Mouse (Mus musculus): ENCODE data around the gene Kcng4.

Kcng4 gene

DNA sequence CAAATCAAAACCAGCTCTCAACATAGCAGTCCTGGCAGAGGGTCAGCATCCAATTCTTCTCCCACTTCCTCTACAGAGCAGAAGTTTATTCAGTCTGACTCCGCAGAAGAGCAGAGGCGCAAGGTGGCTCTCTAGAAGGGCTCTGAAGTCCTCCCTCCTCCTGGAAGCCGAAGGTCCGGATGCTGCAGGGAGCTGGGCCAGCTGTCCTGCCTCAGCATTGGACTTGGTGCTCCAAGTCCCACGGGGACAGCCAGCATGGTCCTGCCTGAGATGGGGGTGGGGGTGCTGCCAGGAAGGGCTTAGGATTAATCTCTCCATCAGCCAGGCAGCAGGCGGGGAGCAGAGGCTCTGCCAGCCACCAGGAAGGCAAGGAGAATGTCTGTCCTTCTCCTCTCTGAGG is at the start of gene Kcng4:
TSS of gene Kcng4 (minus strand) at position 303 of the 400 bp plus-strand sequence.
- no peak for DNase-seq (ENCODE audit: low spot score in 2 of 2)

DNA sequence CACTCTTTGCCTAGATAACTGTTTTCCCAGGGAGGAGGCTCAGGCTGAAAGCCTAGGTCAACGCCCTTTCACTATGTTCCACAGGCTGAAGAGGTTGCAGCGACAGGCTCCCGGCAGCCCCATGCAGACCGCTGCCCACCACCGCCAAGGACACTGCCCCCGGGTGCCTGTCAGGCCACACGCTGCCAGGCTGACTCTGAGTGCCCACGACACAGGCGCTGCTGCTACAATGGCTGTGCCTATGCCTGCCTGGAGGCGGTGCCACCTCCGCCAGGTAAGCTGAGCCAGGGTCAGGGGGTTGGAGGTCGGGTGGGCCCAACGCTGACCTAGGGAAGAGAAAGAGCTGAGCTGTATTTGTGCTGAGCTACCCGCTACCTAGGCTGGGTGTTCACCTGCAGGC is 43.7 kb upstream of the Kcng4 start:
- no peak for DNase-seq (ENCODE audit: low spot score in 2 of 2)

DNA sequence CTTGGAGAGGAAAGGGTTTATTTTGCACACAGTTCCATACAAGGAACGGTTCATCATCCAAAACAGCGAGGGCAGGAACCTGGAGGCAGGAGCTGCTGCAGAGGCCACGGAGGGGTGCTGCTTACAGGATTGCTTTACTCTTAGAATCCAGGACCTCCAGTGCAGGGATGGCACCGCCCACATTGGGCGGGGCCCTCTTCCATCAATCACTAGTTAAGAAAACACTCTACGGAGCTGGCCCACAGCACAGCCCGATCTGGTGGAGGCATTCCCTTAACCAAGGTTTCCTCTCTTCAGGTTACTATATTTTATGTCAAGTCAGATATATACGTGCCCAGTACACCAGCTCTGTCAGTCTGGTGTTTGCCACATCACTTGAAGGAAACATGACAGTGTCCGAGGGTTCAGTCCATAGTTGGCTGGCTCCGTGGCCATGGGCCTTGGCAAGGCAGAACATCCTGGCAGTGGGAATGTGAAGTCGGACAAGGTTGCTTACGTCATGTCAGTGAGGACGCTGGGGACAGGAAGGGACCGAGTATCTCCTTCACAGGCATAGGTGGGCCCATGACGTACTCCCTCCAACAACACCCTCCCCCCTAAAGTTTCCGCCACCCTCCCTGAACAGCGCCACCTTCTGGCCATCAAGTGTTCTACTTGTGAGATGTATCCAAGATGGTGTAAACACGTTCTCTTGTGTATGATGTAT is 42.8 kb upstream of the Kcng4 start:
- peak in 1 of 2 experiments; percentile 46 for DNase-seq (ENCODE audit: low spot score in 2 of 2)

DNA sequence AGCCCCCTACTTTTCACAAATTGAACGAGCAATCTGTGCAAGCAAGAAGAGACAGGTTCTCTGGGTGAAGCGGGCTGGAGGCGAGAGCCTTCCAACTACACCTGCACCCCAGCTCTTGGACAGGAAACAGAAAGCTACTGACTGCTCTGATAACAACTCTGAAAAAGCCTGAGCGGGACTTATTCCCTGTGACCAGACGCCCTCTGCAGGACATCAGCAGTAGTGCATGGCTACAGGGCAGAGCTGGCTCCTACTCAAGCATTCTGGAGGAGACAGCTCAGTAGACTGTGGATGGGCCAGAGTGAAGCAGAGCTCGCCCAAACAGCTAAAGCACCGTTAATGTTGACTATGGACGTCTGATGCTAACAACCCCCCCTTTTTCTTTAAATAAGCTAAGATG is 40.9 kb upstream of the Kcng4 start:
- DNase-seq (ENCODE audit: low spot score in 2 of 2) = peak; percentile 69 to 85

DNA sequence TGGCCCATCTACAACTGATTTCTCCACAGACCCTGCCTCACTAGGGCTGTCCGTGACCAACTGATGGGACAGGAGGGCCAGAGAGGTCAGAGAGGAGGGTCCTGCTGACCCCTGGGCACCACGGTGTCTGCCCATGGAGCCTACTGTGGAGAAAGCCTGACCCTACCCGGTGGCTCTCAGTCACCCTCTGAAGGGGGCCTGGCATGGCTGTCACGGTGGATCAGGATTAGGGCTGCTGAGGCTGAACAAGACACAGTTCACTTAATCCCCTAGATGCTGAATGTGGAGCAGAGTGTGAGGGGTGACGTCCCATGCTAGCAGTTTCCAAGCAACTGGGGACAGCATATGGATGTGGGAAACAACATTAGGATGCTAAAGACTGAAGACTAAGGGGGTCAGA is 40.0 kb upstream of the Kcng4 start:
- DNase-seq (ENCODE audit: low spot score in 2 of 2) = no peak

DNA sequence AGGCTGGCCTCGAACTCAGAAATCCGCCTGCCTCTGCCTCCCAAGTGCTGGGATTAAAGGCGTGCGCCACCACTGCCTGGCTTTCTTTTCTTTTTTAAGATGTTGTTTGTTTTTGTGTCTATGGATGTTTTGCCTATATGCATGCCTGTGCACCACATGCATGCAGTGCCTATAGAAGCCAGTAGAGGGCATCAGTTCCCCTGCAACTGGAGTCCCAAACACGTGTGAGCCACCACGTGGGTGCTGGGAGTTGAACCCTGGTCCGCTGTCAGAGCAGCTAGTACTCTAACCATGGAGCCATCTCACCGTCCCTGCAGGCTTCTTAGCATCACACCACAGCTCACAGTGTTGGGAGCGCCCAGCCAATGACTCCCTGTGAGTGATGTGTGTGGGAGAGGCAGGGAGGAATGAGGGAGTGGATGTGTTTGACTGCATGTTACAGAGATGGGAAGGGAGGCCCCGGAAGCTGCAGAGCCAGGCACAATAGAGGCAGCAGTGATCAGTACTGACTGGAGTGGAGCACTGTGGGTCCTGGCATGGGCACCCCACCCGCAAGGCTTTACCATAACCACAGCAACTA is 38.6 kb upstream of the Kcng4 start:
- no peak for DNase-seq (ENCODE audit: low spot score in 2 of 2)

DNA sequence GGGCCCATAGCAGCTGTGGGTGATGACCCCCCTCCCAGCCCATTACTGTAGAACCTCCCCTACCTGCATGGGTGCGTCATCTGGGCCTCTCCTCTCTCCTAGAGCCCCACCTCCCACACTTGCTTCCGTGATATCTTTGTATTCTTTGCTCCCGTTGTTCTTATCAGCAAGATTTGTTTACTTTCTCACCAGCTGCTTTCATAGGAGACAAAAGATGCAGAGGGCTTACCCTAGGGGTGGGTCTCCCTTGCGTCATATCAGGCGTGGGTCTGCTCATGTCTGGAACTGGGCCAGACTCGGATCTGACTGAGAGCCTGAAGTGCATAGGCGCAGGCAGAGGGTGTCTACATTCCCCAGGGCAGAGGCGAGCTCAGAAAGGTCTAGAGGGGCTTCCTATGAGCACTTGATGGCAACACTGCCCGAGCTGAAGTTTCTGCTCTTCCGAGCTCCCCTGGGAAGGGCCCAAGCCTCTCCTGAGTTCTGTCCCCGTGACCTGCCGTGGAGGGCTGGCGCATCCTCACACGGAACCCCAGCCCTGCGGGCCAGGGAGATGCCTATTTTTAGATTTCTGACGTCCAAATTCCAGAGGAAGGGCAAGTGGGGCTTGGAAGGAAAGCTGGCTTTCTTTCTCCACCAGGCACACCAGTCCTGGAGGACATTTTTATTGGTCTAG is 35.1 kb upstream of the Kcng4 start:
- no peak for DNase-seq (ENCODE audit: low spot score in 2 of 2)

DNA sequence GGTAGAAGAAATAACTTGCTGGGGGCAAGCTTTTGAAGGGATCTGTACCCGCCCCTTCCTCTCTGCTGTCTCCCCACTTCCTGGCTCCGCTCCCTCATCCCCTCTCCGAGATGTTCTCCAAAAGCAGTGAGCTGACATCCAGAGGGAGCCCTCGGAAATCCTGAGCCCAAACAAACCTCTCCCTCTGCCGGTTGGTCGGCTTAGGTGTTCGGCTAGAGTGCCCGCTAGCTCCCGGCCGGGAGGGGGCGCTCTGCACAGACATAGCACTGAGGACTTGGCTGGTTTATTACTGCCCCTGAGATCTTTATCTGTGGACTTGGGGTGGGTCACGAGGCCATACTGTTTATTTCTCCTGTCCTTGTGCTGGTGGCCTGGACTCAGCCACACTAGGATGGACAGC is 33.8 kb upstream of the Kcng4 start:
- DNase-seq (ENCODE audit: low spot score in 2 of 2) = no peak

DNA sequence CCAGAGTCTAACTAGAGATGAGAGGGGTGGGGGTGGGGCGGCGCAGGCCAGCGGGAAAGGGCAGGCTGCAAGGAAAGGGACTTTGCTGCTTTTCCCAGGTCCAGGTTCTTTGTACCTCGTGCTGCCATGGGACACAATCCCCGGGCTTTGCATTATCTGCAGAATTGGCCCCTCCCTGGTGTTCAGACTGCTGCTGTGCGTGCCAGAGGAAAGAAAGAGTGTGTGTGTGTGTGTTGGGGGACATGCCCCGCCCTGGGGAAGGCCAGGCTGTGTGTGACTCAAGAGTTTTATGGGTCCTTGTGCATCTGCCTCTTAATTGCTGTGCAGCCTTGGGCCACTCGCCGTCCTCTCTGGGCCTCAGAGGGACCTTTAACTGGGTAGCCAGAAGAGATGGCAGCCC is 33.0 kb upstream of the Kcng4 start:
- no peak for DNase-seq (ENCODE audit: low spot score in 2 of 2)

DNA sequence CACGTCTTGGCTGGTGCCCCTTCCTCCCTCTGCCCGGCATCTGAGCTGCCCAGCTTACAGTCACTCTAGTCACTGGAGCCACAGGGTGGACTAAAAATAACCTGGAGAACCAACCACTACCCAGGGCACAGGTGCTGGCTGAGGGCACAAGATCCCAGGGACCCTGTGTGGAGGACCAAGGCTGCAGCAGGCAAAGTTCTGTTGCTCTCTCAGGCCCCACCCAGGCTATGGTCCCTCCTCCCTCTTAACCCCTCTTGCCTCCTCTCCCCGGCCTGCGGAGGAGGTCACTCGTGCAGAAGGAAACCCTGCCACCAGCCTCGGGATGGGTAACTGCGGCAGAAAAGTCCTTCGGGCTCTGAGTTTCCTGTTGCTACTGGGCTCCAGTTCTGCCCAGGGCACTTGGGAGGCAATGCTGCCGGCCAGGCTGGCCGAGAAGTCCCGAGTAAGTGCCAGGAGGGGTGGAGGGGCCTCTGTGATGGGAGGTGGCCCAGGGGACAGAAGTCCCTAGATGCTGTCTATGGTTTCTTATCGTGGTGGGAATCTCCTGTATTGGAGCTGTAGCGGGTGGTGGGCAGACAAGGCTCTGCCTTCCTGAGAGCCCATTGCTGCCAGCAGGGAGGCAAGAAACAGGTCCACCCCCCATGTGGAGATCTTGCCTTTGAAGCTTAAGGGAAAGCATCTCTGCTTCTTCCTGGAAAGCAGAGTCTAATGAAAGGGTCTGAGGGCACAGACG is 30.9 kb upstream of the Kcng4 start, which contains the start of gene Wfdc1:
TSS of gene Wfdc1 (plus strand) at position 147 of the 733 bp plus-strand sequence.
- no peak for DNase-seq (ENCODE audit: low spot score in 2 of 2)

DNA sequence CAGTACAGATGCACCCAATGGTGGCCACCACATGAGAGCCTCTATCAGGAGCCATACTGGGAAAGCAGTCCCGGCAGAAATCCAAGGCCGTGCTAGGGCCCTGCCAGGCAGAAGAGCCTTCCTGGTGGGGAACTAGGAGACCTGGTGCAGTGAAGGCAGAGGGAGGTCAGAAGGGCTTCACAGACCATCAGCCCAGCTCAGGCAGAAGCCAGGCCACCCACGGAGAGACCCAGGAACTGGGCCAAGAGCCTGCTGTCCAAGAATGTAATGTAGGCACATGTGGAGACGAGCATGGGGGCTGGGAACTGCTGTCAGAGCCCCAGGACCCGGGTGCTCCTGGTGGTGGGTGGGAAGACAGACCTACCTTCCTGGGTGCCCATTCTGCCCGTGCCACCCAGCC is 29.8 kb upstream of the Kcng4 start:
- no peak for DNase-seq (ENCODE audit: low spot score in 2 of 2)

DNA sequence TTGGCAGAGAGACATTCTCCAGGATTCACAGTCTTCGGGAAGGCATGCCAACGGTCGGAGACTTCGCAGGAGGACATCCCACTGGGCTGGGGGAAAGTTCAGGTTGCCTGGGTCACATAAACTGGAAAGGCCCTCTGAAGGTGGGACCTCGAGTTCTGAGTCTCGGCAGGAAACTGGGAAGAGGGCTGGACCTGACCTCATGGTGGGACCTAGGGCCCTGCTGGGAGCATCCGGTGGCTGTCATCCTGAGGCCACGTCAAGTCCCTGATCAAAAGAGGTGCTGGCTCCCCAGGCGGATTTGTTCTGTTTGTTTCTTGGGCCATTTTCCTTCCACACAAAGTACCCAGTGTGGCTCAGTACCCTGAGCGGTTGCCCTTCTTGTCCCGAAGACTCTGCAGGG is 28.0 kb upstream of the Kcng4 start:
- no peak for DNase-seq (ENCODE audit: low spot score in 2 of 2)

DNA sequence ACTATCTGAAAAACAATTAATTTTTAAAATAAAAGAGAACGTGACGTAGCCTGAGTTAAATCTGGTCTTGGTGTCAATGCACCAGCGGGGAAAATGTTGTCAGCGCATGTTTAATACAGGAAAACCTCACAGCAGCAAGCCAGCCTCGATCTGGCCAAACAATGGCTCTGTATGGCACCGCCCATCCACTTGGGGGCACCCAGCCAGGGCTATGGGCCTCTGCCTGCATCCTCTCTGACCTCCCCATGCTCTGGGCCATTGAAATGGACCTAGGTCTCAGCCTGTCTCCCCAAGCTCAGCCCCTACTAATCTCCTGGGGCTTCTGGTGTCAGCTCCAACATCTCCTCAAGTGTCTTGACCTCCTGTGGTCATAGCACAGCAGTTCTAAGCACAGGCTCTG is 26.4 kb upstream of the Kcng4 start:
- DNase-seq (ENCODE audit: low spot score in 2 of 2) = no peak

DNA sequence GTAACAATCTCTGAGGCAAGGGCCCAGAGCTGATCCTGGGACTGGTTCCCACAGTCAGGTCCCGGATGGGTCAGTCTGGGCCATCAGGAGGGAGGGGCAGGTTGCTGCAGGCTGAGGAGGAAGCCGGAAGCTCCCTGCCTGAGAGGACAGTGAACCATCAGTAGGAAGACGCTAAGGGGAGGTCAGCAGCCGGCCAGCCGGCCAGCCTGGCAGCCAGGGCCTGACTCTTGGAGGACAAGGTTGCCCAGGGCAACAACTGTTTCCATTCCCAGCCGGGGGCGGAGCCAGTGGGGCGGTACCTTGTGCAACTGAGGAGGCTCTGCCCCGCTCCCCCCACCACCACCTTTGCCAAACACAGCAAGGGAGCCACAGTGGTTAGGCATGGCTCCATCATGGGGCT is 25.6 kb upstream of the Kcng4 start:
- no peak for DNase-seq (ENCODE audit: low spot score in 2 of 2)

DNA sequence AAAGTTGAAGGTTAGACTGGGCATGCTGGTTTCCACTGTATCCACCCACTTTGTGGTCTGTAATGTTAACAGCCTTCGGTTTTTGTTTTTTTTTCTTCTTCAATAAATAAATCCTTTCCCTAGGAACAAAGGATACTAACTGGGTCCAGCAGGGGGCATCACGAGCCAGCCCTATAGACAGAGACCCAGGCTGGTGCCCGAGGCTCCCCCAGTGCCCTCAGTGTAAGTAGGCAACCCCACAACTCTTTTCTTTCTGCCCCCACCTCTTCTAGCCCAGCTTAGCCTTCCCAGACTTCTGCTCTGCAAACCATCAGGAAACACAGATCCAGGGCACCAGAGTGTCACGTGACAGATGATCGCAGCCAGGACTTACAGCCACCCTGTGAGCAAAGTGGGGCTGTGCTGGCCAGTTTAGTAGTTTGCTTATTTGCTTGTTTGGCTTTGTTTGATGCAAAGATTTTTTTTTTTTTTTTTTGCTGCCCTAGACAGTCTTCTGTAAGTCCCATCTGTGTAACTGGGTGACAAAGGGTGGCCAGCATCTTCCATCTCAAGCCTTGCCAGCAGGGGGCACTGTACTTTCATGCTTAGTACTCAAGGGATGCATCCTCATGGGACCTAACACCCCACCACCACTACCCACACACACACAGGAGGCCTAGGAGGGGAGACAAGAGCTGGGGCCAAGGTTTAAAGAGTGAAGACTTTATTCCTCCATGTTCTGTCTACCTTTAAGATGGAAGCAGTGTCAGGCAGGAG is 21.4 kb upstream of the Kcng4 start:
- DNase-seq (ENCODE audit: low spot score in 2 of 2) = peak in 1 of 2 experiments; percentile 19

DNA sequence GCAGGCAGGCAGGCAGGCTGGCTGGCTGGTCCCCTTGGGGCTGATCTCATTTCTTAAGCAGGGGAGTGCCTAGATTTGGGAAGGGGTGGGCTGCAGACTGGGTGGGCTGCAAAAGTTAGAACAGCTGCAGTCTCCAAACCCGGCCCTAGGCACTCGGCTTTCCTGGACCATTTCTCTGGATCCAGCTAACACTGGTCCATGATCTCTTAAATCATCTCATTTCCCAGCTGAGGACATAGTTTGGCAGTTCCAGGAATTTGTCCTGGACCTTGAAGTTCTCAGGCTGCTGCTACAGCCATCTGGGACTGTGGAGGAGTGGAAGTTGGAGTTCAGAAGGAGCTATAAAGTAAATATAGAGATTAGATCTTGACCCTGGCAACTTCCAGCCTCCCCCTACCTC is 15.8 kb upstream of the Kcng4 start:
- no peak for DNase-seq (ENCODE audit: low spot score in 2 of 2)

DNA sequence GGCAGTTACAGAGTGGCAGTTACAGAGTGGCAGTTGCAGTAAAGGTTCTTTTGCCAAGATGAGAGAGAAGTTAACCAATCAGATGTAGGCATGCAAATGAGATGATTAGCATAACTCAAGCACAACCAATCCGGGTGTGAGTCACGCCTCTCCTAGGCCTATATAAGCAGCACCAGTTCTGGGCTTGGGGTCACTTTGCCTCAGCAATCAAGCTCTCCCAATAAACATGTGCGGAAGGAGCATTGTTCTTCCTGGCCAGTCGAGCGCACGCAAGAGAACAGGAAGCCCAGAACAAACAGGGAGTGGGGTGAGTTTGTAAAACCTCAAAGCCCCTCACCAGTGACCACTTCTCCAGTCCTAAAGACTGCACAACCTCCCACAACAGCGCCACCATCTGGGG is 11.4 kb upstream of the Kcng4 start:
- DNase-seq (ENCODE audit: low spot score in 2 of 2) = no peak

DNA sequence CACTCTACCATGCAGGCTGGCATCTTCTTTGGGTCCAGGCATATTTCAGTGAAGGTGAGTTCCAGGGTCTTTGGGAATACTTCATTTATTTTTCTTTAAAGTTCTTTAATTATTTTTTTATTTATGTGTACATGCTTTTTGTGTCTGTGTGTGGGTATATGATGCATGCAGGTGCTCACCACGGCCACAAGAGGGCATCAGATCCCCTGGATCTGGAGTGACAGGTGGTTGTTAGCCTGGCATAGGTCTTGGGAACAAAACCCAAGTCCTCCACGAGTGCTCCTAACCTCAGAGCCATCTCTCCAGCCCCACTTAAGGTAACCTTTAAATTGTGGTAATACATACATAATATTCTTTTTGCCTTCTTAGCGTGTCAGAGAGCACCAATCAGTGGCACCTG is 10.7 kb upstream of the Kcng4 start:
- DNase-seq (ENCODE audit: low spot score in 2 of 2) = no peak

DNA sequence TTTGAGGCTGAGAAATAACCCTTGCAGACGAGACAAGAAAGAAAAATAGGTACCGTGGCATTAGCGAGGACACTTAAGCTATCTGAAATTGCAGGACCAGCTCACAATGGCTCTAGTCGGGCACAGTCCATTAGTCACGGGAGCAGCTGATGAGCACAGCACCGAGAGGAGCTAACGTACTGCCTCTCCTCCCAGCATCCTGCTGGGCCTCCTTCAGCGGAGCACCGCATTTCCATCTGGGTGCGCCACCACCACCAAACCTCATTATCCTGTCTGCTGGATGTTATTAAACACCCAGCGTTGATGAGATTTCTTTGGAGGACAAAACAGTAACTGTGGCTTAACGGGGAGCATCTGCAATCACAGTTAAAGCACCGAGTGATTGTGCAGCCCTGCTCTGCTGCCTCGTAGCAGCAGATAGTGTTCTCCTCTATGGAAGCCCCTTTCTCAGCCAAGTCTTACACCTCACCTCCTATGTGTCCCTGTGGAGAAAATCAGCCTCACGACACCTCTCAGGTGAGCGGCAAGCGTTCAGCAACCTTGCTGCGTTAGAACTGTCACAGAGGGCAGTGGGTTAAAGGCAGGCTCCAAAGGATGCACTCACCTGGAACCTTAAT is 9.6 kb upstream of the Kcng4 start:
- no peak for DNase-seq (ENCODE audit: low spot score in 2 of 2)

DNA sequence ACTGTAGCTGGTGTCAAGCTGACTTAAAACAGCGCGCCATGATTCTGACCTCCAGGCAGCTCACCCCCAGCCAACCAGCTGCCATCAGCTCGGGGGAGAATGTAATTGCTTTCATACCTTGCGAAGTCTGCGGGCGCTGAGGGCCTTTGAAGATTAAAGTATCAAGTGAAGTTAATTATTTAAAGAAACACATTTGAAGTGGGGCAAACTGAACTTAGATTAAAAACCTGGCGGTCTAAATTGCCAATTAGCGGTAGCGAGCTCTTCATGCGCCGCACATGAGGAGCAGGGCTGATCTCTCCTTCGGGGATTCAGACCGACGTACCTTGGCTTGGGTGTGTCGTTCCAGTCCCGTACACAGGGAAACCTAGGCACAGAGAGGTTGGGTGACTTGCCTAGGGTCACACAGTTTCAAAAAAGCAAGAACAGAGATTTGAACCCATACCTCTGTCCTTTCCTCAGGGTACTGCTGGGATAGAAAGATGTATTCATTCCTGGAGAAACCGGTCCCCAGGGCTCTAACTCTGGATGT is 9.0 kb upstream of the Kcng4 start:
- DNase-seq (ENCODE audit: low spot score in 2 of 2) = no peak

DNA sequence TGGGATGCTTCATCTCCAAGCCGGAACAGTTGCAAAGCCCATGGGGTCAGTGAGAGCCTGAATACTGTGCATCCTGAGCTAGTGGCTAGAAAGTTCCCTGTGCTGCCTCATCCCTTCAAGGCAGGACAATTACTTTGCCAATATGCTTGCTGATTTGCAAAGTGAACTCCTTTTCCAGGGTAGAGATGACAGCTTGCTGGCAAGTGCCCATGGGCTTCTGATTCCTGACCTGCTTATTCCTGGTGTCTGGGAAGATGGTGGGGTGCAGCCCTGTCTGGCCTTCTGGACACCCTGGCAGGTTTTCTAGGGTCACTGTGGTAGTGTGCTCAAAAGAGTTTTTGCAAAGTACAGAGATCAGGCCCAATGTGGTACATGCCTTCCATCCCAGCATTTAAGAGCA is 7.5 kb upstream of the Kcng4 start:
- no peak for DNase-seq (ENCODE audit: low spot score in 2 of 2)
